ENCODE assay signal across 7 mouse cellular contexts in the genomic region with DNA sequence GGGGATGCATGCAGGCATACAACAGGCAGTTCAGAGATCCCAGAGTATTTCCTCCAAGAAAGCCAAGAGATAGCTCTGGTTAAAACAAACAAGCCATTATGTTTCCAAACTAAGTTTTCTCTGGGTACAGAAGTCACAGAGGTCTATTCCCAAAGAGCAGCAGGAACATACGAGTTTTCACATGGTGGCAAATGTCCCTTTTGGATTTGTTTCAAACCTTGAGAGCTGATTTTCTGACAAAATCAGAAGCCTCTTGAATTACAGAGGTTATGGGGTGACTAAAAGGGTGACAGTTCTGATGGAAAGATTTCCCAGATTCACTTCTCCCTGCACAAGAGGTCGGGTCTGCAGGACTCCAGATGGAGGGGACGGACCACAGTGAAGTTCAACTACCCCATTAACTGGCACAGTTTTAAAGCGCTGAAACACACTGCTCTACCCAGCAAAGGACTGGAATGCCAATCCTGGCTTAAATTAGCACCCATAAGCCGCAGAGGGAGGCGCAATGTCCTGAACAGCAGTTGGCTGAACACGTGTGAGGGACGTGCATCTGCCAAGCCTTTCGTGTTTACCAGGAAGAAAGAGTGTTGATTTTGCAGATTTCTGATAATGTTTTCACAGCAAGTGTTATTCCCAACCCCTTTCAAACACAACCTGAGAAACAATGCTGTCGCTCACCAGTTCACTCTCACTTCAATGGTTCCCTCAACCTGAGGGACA. TPM values are rescaled to one million over a fixed set of nuclear protein-coding genes. Genes with fewer than 3 reads are reported as not detected.
DNase-seq lines count a peak whose midpoint lies in the region; ATAC-seq and TF ChIP-seq lines count a peak whose summit lies in the region.

No protein-coding gene starts in this region.

- no peak for TF ChIP-seq CTCF in liver, adult 2 months (IDR thresholded peaks at IDR 0.05; ENCODE audit: low read depth, low read length)

- intact Hi-C loops in heart, postnatal 10 days (cut with DNase I): no loop called here

- H3K27me3 ChIP-seq in liver, adult 2 months (ENCODE audit: control insufficient read depth, insufficient read depth, low read length): no peaks in the 10 kb centered on the region
- H3K27me3 ChIP-seq in liver, embryonic 12.5 days (replicated peaks): no peaks in the 10 kb centered on the region

- H3K79me2 ChIP-seq in liver, adult 2 months (ENCODE audit: control insufficient read depth, insufficient read depth, low read length): peaks cover 31% of the 10 kb centered on the region; the same call in 1 of the 2 replicates

- H3K4me3 ChIP-seq in liver, adult 2 months (ENCODE audit: insufficient read depth, low read depth, low read length): no peak overlapping the region
- no peak overlapping the region for H3K4me3 ChIP-seq in liver, embryonic 12.5 days

- TF ChIP-seq POLR2A in liver, adult 2 months (IDR thresholded peaks at IDR 0.05; ENCODE audit: extremely low read depth, insufficient read depth, low read length): no peak

- H3K36me3 ChIP-seq in liver, adult 2 months (ENCODE audit: control insufficient read depth, insufficient read depth, low read length): no peaks in the 10 kb centered on the region
- H3K36me3 ChIP-seq in liver, embryonic 12.5 days: no peaks in the 10 kb centered on the region; the same call in 1 of the 2 replicates

- 0 out of 2 replicates have a peak, but pooled peaks cover 3% of the 10 kb centered on the region for H3K9me3 ChIP-seq in liver, embryonic 12.5 days (replicated peaks)

- H3K27ac ChIP-seq in liver, adult 2 months (replicated peaks; ENCODE audit: insufficient read depth, low read depth, low read length): peak overlapping the region; percentile 75
- H3K27ac ChIP-seq in liver, embryonic 12.5 days: no peak overlapping the region

- H3K4me1 ChIP-seq in liver, adult 2 months (ENCODE audit: control insufficient read depth, insufficient read depth, low read length): peaks cover 21% of the 10 kb centered on the region
- H3K4me1 ChIP-seq in liver, embryonic 12.5 days: peaks cover 14% of the 10 kb centered on the region

- DNase-seq in liver, adult 2 months (ENCODE audit: extremely low read depth, low read depth, low spot score): peak; percentile 94
- peak; percentile 51 to 60 for DNase-seq in cerebellum, postnatal 36 days
- peak; percentile 71 to 74 for DNase-seq in heart, postnatal 10 days
- peak; percentile 69 for DNase-seq in right cerebral cortex, postnatal 25 days
- no peak for DNase-seq in natural killer cell, adult 2 months (ENCODE audit: low spot score in 2 of 2)
- DNase-seq in Muller cell, postnatal 12 days (ENCODE audit: inconsistent ontology term): no peak

- H3K4me2 ChIP-seq in liver, embryonic 12.5 days: no peak overlapping the region

- peak overlapping the region; percentile 5 for H3K9ac ChIP-seq in liver, adult 2 months (ENCODE audit: low read depth, low read length)
- no peak overlapping the region for H3K9ac ChIP-seq in liver, embryonic 12.5 days

- no peak for ATAC-seq in liver, embryonic 12.5 days

- 10% methylated on average over 10 of the region's 10 CpGs for WGBS in liver, adult 2 months
- WGBS in liver, embryonic 12.5 days (ENCODE audit: insufficient replicate concordance): 75% methylated on average over 10 of the region's 10 CpGs

RNA-seq across cellular contexts. Expression of a gene that starts 41.9 kb away (rescaled TPM):
- 41.0 and 47.2 TPM in 2 replicates for total RNA-seq in liver, adult 2 months (2014; rRNA removed)
- polyA plus RNA-seq in liver, adult 2 months (2012; rRNA removed): 10.4 and 12.0 TPM in 2 replicates
- polyA plus RNA-seq in liver, embryonic 12.5 days (2016; fragmentation: Nextera tagmentation; extraction: Ambion mirVana): 34.3 and 35.1 TPM in 2 replicates
- total RNA-seq in heart, postnatal 10 days (2021): 100 to 1,000 TPM; 355 to 547 TPM

Comparison
In these comparisons a context has a peak if more than half of its experiments do, and no peak if none do; other contexts are left out.
1. DNase-seq: peak in liver, adult 2 months (single experiment), cerebellum, postnatal 36 days (2 of 2), heart, postnatal 10 days (2 of 2) and right cerebral cortex, postnatal 25 days (single experiment); none in natural killer cell, adult 2 months (0 of 2) and Muller cell, postnatal 12 days (single experiment).